11 mouse cellular contexts compared by ENCODE assay signal in genomic region chrX:48899555-48899954, GRCm38 (mm10). TPM values are rescaled to one million over a fixed set of nuclear protein-coding genes. Genes with fewer than 3 reads are reported as not detected.
DNase-seq lines count a peak whose midpoint lies in the region; ATAC-seq and TF ChIP-seq lines count a peak whose summit lies in the region.
"Had no signal": no experiment of that assay in that cellular context is flagged by ENCODE, and none has a peak within 500 bp of the region (broad histone marks: within the 10 kb centered on the region; RNA-seq: fewer than 3 reads in every experiment).

No protein-coding gene starts in this region.

- no peak for TF ChIP-seq POLR2A in myocyte (IDR thresholded peaks at IDR 0.05; ENCODE audit: insufficient read length, low read depth)

- no peak overlapping the region for H3K27ac ChIP-seq in kidney, embryonic 16.5 days (ENCODE audit: low read length)
- H3K27ac ChIP-seq in forebrain, embryonic 11.5 days (ENCODE audit: low read depth, low read length) = no peak overlapping the region
- H3K27ac ChIP-seq: embryonic facial prominence, embryonic 15.5 days had no signal

- H3ac ChIP-seq in myocyte (ENCODE audit: control insufficient read depth, insufficient read length) = no peak overlapping the region

- no peak overlapping the region for H3K9ac ChIP-seq in kidney, embryonic 16.5 days (replicated peaks; ENCODE audit: low read length)
- H3K9ac ChIP-seq in forebrain, embryonic 11.5 days (ENCODE audit: low read length) = no peak overlapping the region
- H3K9ac ChIP-seq: embryonic facial prominence, embryonic 15.5 days had no signal

- no peaks in the 10 kb centered on the region for H3K36me3 ChIP-seq in kidney, embryonic 16.5 days (ENCODE audit: insufficient read depth, low read length)
- no peaks in the 10 kb centered on the region for H3K36me3 ChIP-seq in myocyte (ENCODE audit: control insufficient read depth, insufficient read depth)
- no peaks in the 10 kb centered on the region for H3K36me3 ChIP-seq in forebrain, embryonic 11.5 days (ENCODE audit: control insufficient read depth, insufficient read depth, low read length)
- H3K36me3 ChIP-seq: embryonic facial prominence, embryonic 15.5 days had no signal

- no peaks in the 10 kb centered on the region for H3K79me2 ChIP-seq in myocyte (ENCODE audit: control insufficient read depth, insufficient read depth)

- no peak for ATAC-seq in kidney, embryonic 16.5 days (ENCODE audit: low FRiP score, low TSS enrichment)
- ATAC-seq in forebrain, embryonic 11.5 days (replicated peaks; ENCODE audit: low FRiP score) = no peak

- no peak overlapping the region for H3K4me3 ChIP-seq in kidney, embryonic 16.5 days (ENCODE audit: low read length)
- no peak overlapping the region for H3K4me3 ChIP-seq in myocyte
- H3K4me3 ChIP-seq in forebrain, embryonic 11.5 days (ENCODE audit: low read depth, low read length) = no peak overlapping the region
- H3K4me3 ChIP-seq: embryonic facial prominence, embryonic 15.5 days had no signal

- WGBS in kidney, embryonic 16.5 days = 49% methylated on average over 5 of the region's 5 CpGs
- 53% methylated on average over 5 of the region's 5 CpGs for WGBS in forebrain, embryonic 11.5 days

- H3K9me3 ChIP-seq in kidney, embryonic 16.5 days (ENCODE audit: low read length) = no peaks in the 10 kb centered on the region
- H3K9me3 ChIP-seq in forebrain, embryonic 11.5 days (ENCODE audit: control insufficient read depth, low read length) = no peaks in the 10 kb centered on the region
- H3K9me3 ChIP-seq: embryonic facial prominence, embryonic 15.5 days had no signal

- no peaks in the 10 kb centered on the region for H3K4me1 ChIP-seq in kidney, embryonic 16.5 days (ENCODE audit: insufficient read depth, low read length)
- no peaks in the 10 kb centered on the region for H3K4me1 ChIP-seq in forebrain, embryonic 11.5 days (replicated peaks; ENCODE audit: control insufficient read depth, insufficient read depth, low read length)
- H3K4me1 ChIP-seq: embryonic facial prominence, embryonic 15.5 days had no signal

- no peak overlapping the region for H3K4me2 ChIP-seq in kidney, embryonic 16.5 days (replicated peaks; ENCODE audit: low read depth, low read length)
- H3K4me2 ChIP-seq in myocyte (ENCODE audit: low read depth) = peak overlapping the region; percentile 48
- H3K4me2 ChIP-seq in forebrain, embryonic 11.5 days (ENCODE audit: low read depth, low read length, severe bottlenecking) = no peak overlapping the region
- H3K4me2 ChIP-seq: embryonic facial prominence, embryonic 15.5 days had no signal

- DNase-seq in adrenal gland, adult 18-20 months (ENCODE audit: low spot score in 2 of 2) = peak; percentile 19
- no peak for DNase-seq in adrenal gland, postnatal 4 days (ENCODE audit: low spot score in 2 of 2)
- peak; percentile 20 for DNase-seq in kidney, adult 9 months
- peak; percentile 20 for DNase-seq in urinary bladder, postnatal 25 days (ENCODE audit: low spot score)
- no peak for DNase-seq in urinary bladder, adult 18-20 months (ENCODE audit: low spot score in 2 of 2)
- no peak for DNase-seq in forebrain, embryonic 11.5 days (ENCODE audit: low spot score)

- no peaks in the 10 kb centered on the region for H3K27me3 ChIP-seq in kidney, embryonic 16.5 days (ENCODE audit: insufficient read depth, low read length)
- no peaks in the 10 kb centered on the region for H3K27me3 ChIP-seq in myocyte (ENCODE audit: control insufficient read depth, insufficient read depth, insufficient read length)
- no peaks in the 10 kb centered on the region for H3K27me3 ChIP-seq in forebrain, embryonic 11.5 days (ENCODE audit: control insufficient read depth, insufficient read depth, low read length)
- H3K27me3 ChIP-seq: embryonic facial prominence, embryonic 15.5 days had no signal

TF ChIP-seq in myocyte, 11 proteins besides CTCF, POLR2A, EP300 and RAD21:
- TF ChIP-seq TCF12 (IDR thresholded peaks at IDR 0.05; ENCODE audit: insufficient read depth, poor library complexity, severe bottlenecking) = no peak
- TF ChIP-seq REST (IDR thresholded peaks at IDR 0.05; ENCODE audit: insufficient read depth, insufficient read length) = no peak
- TF ChIP-seq SRF (IDR thresholded peaks at IDR 0.05; ENCODE audit: control insufficient read depth, insufficient read length, low read depth) = no peak
- TF ChIP-seq USF1 (IDR thresholded peaks at IDR 0.05; ENCODE audit: low read depth) = no peak
- TF ChIP-seq CEBPB (IDR thresholded peaks at IDR 0.05; ENCODE audit: insufficient read depth, poor library complexity, severe bottlenecking) = no peak
- TF ChIP-seq MAX (IDR thresholded peaks at IDR 0.05; ENCODE audit: low read depth) = no peak
- no peak for TF ChIP-seq TCF3 (IDR thresholded peaks at IDR 0.05; ENCODE audit: insufficient read length, low read depth)
- TF ChIP-seq MYOD1 (IDR thresholded peaks at IDR 0.05; ENCODE audit: control insufficient read depth in 1 of 3, insufficient read length in 2 of 3, low read depth in 2 of 3) = no peak
- no peak for TF ChIP-seq POLR2AphosphoS2 (IDR thresholded peaks at IDR 0.05; ENCODE audit: insufficient read length, low read depth)
- no peak for TF ChIP-seq E2F4 (IDR thresholded peaks at IDR 0.05; ENCODE audit: insufficient read depth)
- TF ChIP-seq MYOG (IDR thresholded peaks at IDR 0.05; ENCODE audit: control insufficient read depth in 1 of 3, insufficient read depth in 1 of 3, insufficient read length in 2 of 3, low read depth in 2 of 3) = no peak

RNA-seq across cellular contexts. Expression of gene Gm595, which starts 22.0 kb away (rescaled TPM):
- total RNA-seq in adrenal gland, adult 18-20 months (2021) = not detected
- not detected for total RNA-seq in adrenal gland, postnatal 4 days (2021)
- polyA plus RNA-seq in kidney, embryonic 16.5 days (2015; fragmentation: Nextera tagmentation; extraction: Ambion mirVana) = not detected in 2 replicates
- not detected for polyA plus RNA-seq in myocyte (2012; fragmentation: generic; extraction: Trizol)
- polyA plus RNA-seq in forebrain, embryonic 11.5 days (2014; fragmentation: Nextera tagmentation; extraction: Ambion mirVana) = not detected in 2 replicates
- total RNA-seq: left cerebral cortex, postnatal 14 days had no signal
- polyA plus RNA-seq: C2C12; embryonic facial prominence, embryonic 15.5 days had no signal

Comparison
In these comparisons a context has a peak if more than half of its experiments do, and no peak if none do; other contexts are left out.
1. DNase-seq: peak in adrenal gland, adult 18-20 months (2 of 2), kidney, adult 9 months (single experiment) and urinary bladder, postnatal 25 days (single experiment); none in adrenal gland, postnatal 4 days (0 of 2), urinary bladder, adult 18-20 months (0 of 2) and forebrain, embryonic 11.5 days (single experiment).